Mouse (Mus musculus): ENCODE measurements at regions not wholly inside any gene's neighbourhood (a gene's known extent, or its start where the extent isn't known, plus 50 kb on each side); places are given as distances from the start of the nearest gene placed in this dataset.

GRCm38 (mm10) chrX:143462632-143463031, 55.8 kb upstream of the Pak3 start:
- DNase-seq (ENCODE audit: extremely low spot score in 1 of 2, low spot score in 1 of 2), result peak in 1 of 2 experiments; percentile 10

GRCm38 (mm10) chrX:143448636-143449346, 54.7 kb upstream of the Chrdl1 start:
- peak in 1 of 2 experiments; percentile 8 for DNase-seq (ENCODE audit: extremely low spot score in 1 of 2, low spot score in 1 of 2)

- peak; percentile 18 to 66 for DNase-seq (ENCODE audit: extremely low spot score in 1 of 2, low spot score in 1 of 2)
Measured at GRCm38 (mm10) chrX:143444581-143444980, 50.5 kb upstream of the Chrdl1 start.

Data from layer of hippocampus, postnatal 25 days (tissue).